Mouse (Mus musculus) mesoderm, embryonic 11.5 days (tissue): ENCODE results near the gene Rxfp4.

Experiments used
- DNase-seq: peaks from one replicate; pipeline ENCODE4 v3.0.0-alpha.2; 2012; ENCODE audit warnings: low read depth, low spot score

Rxfp4 gene

DNA sequence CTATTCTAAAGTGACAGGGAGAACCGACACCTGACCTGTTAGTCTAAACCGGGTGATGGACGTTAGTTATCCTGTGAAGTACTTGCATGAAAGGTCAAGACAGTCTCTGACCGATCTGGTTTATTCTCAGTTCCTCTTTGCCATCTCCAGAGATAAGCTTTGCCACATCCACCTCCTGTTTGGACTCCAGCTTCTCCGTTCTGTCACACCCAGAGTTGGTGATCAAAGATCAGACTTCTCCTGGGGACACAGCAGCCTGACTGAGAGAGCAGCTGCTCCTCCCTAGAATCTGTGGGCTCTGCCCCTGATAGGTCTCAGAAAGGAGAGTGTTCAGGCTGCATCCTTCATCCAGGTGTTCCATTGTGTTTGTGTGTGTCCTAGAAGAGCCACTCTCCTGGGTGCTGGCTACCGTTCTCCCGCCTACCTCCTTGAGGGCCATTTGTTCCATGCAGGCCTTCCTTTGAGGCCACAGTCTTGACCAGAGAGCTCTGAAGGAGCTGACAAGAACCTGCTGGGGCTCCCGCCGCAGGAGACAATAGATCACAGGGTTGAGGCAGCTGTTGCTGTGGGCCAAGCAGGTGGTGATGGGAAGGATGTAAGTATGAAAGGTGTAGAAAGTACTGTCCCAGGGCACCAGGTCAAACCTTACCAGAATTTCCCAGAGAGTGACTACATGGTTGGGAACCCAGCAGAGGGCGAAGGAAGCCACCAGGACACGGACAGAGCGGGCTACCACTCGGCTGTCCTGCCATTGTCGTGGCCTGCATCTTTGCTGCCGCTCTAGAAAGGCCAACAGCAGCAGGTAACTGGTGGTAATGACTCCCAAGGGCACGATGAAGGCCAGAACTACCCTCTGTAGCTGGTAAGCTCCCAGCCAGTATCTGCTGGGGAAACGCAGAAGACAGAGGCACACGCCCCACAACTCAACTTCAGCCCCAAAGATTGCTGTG lies 998 bp downstream of the Rxfp4 start:
- DNase-seq = no peak

DNA sequence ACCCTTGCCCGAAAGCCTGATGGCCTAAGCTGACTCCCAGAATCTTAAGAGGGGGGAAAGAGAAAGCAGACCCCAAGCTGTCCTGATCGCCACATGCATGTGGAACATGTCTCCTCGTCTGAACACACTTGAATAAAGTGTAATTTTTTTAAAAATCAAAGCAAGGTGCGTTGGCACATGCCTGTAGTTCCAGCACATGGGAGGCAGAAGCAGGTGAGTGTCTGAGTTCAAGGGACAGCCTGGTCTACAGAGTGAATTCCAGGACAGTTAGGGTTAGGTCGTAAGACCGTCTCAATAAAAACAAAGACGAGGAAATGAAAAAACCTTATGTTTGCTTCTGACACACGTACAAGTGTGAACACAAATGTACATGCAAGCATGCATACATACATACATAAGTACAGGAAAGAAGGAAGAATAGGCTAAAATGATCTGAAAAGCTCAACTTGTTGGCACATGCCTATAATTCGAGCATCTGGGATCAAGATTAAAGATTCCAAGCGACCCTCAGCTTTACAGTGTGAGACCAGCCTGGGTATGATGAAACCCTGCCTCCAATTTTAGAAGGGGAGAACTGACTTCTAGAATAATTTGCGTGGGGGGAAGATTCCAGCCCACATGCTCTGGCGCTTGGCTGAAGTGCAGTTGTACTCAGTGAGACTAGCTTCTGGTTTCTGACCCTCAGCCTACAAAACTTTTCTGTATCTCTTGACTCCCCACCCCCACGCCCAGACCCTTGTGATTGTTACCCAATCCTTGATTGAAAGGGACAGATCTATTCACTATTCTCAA lies 2.0 kb downstream of the Rxfp4 start:
- no peak for DNase-seq

DNA sequence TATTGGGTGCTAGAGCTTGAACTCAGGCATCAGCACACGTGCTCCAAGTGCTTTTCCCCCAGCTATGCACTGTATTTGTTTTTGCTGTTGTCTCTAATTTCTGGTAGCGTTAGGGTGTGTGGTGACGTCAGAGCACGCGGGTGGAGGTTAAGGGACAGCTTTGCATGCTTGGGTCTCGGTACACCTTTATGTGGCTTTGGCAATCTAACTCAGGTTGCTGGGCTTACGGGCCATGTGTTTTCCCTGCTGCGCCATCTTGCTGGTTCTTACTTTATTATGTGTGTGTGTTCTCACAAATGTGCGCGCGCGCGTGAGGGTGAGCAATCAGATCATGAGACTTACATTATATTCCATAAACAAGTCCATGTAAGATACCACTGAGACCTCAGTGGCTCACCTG lies 3.0 kb downstream of the Rxfp4 start:
- no peak for DNase-seq

DNA sequence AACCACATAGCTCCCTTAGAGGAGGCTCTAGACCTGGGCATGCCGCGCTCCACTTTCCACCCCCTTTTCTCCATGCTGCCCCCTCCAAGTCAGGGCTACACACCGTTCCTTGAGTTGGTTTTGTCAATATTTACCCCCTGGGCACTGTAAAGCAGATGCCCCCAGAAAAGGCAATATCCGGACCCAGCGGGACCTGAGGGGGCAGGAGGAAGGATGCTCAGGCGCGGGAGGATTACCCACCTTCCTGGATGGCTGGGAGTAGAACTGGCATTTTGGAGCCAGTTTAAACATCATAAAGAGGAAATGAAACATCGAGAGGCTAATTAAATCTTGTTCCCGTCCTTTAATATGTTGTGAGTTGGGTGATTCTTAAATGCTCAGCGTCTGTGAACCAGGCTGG lies 3.8 kb downstream of the Rxfp4 start:
- no peak for DNase-seq

DNA sequence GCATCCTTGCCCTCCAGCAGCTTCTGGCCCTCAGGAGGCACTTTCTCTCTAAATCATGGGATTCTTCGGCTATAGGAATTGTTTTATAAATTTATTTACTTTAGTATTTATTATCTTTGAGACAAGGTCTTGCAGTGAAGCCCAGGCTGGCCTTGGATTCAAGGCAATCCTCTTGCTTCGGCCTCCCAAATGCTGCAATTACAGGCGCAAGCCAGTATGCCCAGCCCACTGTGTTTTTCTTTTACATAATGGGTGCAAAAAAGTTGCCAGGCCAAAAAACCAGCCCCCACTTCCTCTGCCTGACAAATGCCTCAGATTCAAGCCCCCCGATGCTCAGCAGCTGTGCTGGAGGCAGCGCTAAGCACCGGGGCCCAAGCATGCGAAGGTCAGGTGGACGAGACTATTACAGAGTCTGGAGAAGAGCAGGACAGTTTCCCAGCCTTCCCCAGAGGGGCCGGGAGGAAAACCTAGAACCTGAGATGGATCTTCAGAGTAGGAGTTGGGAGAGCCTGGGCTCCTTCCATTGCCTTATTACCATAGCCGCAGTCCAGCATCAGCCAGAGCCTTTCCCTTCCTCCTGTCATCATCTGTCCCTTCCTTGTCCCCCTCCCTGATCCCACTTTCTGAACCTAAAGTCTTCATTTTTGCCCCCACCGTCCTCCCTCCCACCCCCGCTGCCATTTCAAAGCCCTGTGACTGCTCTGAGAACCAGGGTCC lies 4.3 kb downstream of the Rxfp4 start:
- DNase-seq = no peak

DNA sequence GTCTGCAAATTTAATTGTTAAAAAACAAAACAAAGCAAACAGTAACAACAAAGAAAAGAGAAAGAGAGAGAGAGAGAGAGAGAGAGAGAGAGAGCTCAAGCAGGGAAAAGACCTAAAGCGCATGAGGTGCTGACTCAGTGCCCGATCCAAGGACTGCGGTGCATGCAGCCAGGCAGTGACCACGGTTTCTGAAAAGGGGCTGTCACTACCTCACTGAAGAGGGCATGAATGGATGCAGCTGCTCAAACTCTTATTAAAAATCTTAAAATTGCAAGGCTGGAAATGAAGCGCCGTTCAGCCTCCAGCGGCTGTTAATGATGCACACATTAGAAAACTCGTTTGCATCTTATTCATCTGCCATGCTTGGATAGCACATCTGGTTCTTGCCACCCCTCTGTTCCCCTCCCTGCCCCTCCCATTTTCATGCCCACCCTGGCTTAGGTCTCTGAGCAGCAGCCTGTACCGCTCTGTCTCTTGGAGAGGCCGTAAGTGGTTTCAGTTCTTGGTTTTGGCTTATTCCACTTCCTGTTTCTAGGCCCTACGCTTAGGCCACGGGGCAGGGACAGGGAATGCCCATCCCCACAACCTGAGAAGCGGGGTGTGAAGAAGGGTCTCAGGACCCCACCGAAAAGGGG lies 5.0 kb downstream of the Rxfp4 start:
- no peak for DNase-seq

DNA sequence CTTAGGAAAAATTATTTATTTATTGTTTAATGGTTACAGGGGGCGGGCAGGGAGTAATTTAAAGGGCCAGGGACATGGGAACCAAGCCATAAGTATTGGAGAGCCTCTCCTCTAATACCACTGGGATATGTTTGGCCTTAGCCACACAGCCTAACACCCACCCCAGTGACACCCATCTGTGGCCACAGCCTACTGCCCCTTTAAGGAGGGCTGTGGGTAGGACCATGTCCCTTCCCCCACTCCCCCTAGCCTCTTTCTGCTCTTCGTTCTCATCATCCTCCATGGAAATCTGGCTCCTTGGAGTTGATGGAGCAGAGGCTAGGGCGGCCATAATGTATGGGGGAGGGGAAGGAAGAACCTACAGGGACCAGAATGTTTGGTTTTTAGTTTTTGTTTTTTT lies 5.9 kb downstream of the Rxfp4 start:
- DNase-seq = no peak

DNA sequence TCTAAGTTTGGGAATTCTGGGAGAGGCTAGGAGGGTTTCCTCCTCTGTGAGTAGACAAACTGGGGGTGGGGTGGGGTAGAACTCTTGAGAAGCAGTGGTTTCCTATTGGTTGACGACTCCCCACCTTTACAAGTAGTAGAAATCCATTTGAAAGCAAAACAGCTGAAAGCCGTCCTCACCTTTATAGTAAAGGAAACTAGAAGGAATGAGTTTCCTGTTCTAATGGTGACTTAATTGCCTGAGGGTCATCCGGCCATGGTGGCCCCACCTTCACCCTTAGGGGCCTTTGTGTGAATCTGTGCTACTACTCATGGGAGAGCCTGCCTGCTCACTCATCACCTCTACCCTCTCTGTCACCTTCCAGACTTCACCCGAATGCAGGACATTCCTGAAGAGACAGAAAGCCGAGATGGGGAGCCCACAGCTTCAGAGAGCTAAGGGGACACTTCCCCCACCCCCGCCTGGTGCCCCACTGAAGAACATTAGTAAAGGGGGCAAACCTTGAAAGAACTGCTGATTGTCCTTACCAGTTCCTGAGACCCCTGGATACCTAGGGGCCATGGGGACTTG lies 6.4 kb downstream of the Rxfp4 start:
- no peak for DNase-seq

DNA sequence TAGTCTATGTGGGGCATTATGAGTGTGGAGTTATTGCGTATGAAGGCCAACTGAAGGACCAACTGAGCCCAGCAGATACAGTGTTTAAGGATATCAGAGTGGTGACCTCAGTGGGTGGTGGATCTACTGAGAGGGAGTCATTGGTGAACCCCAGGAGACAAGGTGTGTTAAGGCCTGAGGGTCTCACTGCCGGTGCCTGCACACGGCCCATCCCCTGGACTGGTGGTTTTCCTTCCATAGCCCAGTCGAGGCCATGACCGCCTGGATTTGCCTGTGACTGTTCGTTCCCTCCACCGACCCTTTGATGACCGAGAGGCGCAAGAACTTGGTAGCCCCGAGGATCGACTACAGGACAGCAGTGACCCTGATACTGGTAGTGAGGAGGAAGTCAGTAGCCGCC lies 7.0 kb downstream of the Rxfp4 start:
- no peak for DNase-seq

DNA sequence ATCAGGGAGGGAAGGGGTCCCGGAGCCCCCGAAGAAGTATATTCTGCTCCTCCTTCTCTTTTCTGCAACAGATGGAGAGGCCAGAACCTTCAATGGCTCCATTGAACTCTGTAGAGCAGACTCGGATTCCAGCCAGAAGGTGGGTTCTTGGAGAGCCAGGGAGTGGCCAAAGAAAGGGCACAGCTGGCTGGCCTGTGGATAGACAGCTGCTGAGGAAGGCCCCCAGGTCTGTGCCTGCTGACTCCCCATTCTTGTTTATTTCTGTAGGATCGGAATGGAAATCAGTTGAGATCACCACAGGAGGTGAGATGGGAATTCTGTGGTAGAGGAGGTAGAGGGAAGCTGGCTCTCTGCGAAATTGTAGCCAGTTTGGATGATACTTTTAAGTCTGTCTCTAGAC lies 9.9 kb downstream of the Rxfp4 start:
- no peak for DNase-seq

DNA sequence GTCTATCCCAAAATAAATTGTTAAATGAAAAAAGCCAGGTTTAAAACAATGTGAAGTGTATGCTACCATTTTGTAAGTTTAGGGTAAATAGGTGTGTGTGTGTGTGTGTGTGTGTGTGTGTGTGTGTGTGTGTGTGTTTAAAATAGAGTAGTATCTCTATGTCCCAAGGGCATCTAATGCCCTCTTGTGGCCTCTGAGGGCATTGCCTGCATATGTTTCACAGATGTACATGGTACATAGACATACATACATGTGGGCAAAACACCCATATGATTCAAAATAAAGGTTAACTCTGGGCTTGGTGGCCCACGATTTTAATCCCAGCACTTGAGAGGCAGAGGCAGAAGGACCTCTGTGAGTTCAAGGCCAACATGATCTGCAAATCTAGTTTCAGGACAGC lies 12.3 kb downstream of the Rxfp4 start:
- DNase-seq = peak; percentile 73

DNA sequence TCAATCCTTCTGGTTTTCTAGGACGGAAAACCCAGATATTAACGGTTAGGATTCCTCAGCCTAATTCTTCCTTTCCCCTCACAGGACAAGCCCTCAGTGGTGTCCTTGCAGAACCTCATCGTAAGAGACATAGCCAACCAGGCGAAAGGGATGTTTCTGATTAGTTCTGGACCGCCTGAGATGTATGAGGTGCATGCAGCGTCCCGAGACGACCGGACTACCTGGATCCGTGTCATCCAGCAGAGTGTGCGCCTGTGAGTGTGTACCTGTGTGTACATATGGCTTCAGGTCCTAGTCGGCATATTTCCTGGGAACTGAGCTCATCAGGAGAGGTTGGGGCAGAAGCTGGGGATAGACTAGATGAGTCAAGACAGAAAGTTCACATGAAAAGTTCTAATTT lies 13.7 kb downstream of the Rxfp4 start:
- no peak for DNase-seq

DNA sequence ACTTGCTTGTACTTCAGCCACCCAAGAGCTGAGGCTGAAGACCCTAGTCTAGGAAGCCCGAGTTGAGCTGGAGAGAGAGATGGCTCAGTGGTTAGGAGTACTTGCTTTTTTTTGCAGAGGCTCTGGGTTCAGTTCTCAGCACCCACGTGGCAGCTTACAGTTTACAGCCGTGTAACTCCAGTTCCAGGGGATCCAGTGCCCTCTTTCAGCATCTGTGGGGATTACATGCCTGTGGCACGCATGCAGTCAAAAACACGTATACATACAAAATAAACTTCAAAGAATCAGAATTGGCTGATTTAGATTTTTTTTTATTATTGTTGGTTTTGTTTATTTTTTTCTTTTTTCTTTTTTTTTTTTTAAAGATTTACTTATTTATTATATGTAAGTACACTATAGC lies 15.8 kb downstream of the Rxfp4 start:
- no peak for DNase-seq

DNA sequence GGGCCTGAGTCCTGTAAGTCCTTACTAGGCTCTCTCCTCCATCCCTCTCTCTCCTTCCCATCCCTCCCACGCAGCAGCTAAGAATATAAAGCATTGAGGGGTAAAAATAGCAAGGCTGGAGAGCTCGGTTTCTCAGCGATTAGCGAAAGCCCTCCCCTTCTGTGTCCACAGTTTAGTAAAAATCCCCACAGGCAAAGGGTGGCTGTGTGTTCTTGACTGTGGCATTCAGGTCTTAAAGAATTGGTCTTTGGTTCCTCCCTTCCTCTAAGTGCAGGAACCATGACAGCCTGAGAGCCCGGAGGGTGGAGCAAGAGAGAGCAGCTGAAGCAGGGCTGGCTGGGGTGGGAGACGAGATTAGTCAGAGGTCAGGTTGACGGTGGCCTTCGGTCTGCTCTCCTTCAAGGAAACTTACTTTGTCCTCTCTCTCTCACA lies 16.4 kb downstream of the Rxfp4 start:
- DNase-seq = no peak

DNA sequence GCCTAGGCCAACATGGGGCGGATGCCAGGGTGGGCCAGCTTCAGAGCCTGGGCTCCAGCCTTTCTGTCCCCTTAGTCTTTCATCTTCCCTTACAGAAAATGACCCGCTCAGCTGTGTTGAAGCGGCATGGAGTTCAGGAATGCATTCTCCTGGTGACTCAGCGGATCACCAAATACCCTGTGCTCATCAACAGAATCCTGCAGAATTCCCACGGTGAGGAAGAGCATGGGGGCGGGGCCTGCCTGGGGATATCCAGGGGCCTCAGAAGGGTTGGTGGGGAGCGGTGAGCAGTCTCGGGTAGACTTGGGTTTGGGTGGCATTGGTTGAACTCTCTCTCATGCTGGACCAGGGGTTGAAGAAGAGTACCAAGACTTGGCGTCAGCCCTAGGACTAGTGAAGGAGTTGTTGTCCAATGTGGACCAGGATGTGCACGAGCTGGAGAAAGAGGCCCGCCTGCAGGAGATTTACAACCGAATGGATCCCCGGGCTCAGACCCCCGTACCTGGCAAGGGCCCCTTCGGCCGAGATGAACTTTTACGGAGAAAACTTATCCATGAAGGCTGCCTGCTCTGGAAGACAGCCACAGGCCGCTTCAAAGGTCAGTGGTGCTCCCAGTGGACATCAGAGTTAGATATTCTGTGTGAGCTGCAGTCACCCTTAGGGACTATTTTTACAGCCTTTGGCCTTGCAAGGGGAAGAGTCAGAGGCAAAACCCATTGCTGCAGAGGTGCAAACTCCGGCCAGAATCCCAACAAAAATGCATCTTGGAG lies 17.3 kb downstream of the Rxfp4 start:
- DNase-seq = no peak

DNA sequence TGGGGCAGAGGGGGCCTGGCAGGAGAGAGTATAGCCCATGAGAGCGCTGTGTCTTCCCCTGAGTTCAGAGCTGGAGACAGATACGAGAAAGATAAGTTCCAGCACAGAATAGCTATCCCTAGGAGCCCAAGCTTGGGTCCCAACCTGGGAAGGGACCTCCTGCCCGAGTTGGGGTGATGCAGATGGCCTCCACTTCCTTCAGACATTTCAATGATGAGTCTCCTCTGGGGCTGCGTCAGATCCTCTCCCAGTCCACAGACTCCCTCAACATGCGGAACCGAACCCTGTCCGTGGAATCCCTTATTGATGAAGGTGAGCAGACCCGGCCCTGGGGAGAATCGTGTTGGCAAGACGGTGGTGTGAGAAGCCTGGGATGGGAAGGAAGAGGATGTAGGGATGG lies 19.9 kb downstream of the Rxfp4 start:
- DNase-seq = no peak

DNA sequence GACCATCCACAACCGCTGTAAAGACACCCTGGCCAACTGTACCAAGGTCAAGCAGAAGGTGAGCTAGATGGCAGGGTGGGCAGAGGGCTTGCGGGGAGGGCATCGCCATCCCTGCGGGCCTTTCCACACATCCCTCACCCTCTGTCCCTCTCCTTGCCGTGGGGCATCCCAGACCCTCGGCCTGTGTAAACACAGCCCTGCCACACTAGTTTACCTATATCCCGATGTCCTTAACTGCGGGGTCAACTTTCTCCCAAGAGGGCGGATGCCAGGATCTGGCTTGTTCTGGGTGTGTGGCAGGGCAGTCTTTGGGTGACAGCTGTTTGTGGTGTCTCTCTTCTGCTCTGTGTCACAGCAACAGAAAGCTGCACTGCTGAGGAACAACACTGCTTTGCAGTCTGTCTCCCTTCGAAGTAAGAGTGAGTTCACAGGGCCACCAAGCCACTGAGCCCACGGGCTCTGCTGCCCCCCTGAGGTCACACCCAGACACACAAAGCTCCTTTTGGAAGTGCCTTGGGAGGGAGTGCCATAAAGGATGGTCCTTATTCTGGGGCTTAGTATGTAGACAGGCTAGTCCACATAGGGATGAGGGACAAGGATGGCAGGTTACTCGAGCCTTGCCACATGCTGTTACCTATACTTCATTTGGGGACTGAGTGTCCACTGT lies 20.9 kb downstream of the Rxfp4 start:
- DNase-seq = no peak

DNA sequence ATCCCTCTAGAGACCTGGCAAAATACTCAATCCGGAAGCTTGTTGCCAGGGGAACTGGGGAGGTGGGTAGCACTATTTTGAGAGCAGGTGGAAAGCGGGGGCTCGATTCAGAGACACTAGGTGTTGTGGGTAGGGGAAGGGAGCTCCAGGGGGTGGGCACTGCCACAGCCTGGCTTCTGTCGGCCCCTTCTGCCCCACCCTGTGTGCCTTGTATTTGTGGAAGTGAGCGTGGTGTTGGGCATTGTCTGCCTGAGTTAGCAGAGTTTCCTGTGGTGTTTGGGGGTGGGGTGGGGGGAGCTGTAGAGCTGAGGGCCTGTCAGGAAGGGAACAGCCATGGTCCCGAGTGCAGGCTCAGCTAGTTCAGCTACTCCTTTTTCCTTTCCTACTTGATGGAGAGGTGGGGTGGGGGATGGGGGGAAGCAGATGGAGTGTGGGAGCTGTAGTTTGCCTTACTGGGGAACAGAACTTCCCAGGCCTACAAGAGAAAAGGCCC lies 22.0 kb downstream of the Rxfp4 start:
- DNase-seq = no peak

DNA sequence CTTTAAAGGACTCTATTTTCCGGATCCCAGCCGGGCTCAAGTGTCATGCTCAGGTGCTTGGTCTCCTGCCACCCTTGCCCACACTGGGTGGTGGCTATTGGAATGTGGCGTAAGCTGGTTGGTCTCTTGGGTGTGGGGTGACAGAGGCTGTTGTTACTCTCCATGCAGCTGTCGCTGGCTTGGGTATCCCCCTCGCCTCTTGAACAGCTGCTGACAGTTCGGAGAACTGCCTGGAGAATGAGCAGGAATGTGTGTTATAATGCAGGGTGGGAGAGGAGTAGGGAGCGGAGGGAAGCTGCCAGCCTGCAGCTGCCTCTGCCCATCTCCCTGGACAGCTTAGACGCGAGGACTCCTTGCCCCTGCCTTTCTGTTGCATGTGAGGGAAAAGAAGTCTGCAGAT lies 22.9 kb downstream of the Rxfp4 start:
- DNase-seq = peak; percentile 23

DNA sequence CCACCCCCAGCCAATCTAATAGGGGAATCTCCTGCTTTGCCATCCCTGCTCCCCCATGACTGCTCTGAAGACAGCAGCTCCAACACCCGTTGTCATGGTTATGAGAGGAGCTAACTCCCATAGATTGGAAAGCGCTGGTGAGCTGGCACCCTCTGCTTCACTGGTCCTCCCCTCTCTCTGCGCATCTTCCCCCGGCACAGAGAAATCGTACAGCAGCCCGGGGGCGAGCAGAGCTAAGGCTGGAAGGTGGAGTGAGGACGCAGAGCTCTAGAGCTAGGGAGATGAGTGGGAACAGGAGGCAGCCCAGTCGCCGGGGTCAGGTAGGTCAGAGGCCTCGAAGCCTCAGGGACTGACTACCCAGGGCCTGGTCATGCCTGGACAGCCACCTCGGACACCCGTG lies 23.7 kb downstream of the Rxfp4 start:
- no peak for DNase-seq
